15 mouse cellular contexts compared by ENCODE assay signal in the genomic region with DNA sequence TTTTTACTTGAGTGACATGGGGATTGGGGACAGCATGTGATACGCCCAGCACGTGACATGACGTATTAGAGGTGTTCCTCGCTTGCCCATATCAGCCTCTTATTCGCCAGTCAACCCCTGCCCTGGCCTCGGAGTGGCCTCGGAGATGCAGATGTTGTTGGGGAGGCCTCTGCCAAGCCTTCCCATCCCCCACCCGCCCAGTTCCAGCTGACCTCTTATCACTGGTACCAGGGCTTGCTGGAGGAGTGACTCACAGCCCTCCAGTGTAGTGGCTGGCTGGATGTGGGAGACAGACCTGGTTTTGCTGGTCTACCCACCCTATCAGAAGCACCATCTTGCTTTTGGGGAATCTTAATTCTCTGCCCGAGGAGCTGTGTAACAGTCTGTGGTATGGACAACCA. TPM values are rescaled to one million over a fixed set of nuclear protein-coding genes. Genes with fewer than 3 reads are reported as not detected.
DNase-seq lines count a peak whose midpoint lies in the region; ATAC-seq and TF ChIP-seq lines count a peak whose summit lies in the region.
"Had no signal": no experiment of that assay in that cellular context is flagged by ENCODE, and none has a peak within 500 bp of the region (broad histone marks: within the 10 kb centered on the region; RNA-seq: fewer than 3 reads in every experiment).

No protein-coding gene starts in this region.

- 60% methylated on average over 9 of the region's 9 CpGs for WGBS in heart, embryonic 15.5 days

- no peaks in the 10 kb centered on the region for H3K9me3 ChIP-seq in heart, embryonic 15.5 days (replicated peaks)
- no peaks in the 10 kb centered on the region for H3K9me3 ChIP-seq in MEL (replicated peaks; ENCODE audit: insufficient read depth, low read length)
- H3K9me3 ChIP-seq: embryonic facial prominence, embryonic 13.5 days; midbrain, embryonic 12.5 days had no signal

- H3K36me3 ChIP-seq in heart, embryonic 15.5 days: no peaks in the 10 kb centered on the region
- H3K36me3 ChIP-seq in MEL (ENCODE audit: control insufficient read depth in 1 of 2, insufficient read depth in 2 of 2, low read length in 2 of 2): no peaks in the 10 kb centered on the region
- H3K36me3 ChIP-seq: midbrain, embryonic 12.5 days had no signal

- no peak for TF ChIP-seq POLR2A in MEL (IDR thresholded peaks at IDR 0.05; ENCODE audit: control insufficient read depth in 1 of 2, insufficient read depth in 1 of 2, low read depth in 1 of 2, low read length in 2 of 2, poor library complexity in 1 of 2)

- no peak overlapping the region for H3K4me2 ChIP-seq in heart, embryonic 15.5 days
- H3K4me2 ChIP-seq: embryonic facial prominence, embryonic 13.5 days; hindbrain, embryonic 14.5 days; midbrain, embryonic 12.5 days had no signal

- TF ChIP-seq CTCF in MEL (IDR thresholded peaks at IDR 0.05 in 2 of 3, conservative IDR thresholded peaks at IDR 0.05 in 1 of 3; ENCODE audit: control insufficient read depth in 1 of 3, insufficient read depth in 1 of 3, low read depth in 2 of 3, low read length in 3 of 3, poor library complexity in 1 of 3, severe bottlenecking in 1 of 3): no peak

- ATAC-seq in heart, embryonic 15.5 days (replicated peaks; ENCODE audit: insufficient number of reproducible peaks, insufficient read depth, low FRiP score, low read depth): no peak
- peak; percentile 93 for ATAC-seq in erythroblast, adult 5-6 weeks (replicated peaks; ENCODE audit: low FRiP score, poor library complexity, severe bottlenecking)
- peak; percentile 16; the same call in 1 of the 2 replicates for ATAC-seq in megakaryocyte, adult 5-6 weeks (ENCODE audit: poor library complexity, severe bottlenecking)
- no peak for ATAC-seq in cerebellum, adult (ENCODE audit: insufficient number of reproducible peaks, low FRiP score, low TSS enrichment)
- ATAC-seq: forebrain, embryonic 16.5 days had no signal

- DNase-seq in heart, postnatal 10 days: no peak
- DNase-seq in MEL (ENCODE audit: low read depth, low spot score): peak; percentile 51
- no peak for DNase-seq in layer of hippocampus, postnatal 10 days (ENCODE audit: low spot score in 2 of 2)
- no peak for DNase-seq in left cerebral cortex, postnatal 14 days (ENCODE audit: low spot score in 2 of 2)
- DNase-seq: cerebellum, postnatal 14 days; right cerebral cortex, adult 18-20 months; thymus, postnatal 4 days had no signal

- no peak overlapping the region for H3K9ac ChIP-seq in heart, embryonic 15.5 days
- H3K9ac ChIP-seq in MEL (ENCODE audit: control insufficient read depth, low read depth, low read length, poor library complexity, severe bottlenecking): no peak overlapping the region
- H3K9ac ChIP-seq: embryonic facial prominence, embryonic 13.5 days; hindbrain, embryonic 14.5 days; midbrain, embryonic 12.5 days had no signal

- H3K4me3 ChIP-seq in heart, embryonic 15.5 days: no peak overlapping the region
- H3K4me3 ChIP-seq in MEL (ENCODE audit: control insufficient read depth in 1 of 2, insufficient read depth in 1 of 2, low read depth in 2 of 2, low read length in 2 of 2): no peak overlapping the region
- H3K4me3 ChIP-seq: embryonic facial prominence, embryonic 13.5 days; midbrain, embryonic 12.5 days had no signal

- H3K79me2 ChIP-seq in MEL (ENCODE audit: control insufficient read depth, insufficient read depth, low read length, poor library complexity): no peaks in the 10 kb centered on the region

- intact Hi-C loops in heart, postnatal 10 days (cut with DNase I): no loop called here
- intact Hi-C loops in left cerebral cortex, postnatal 14 days (cut with DNase I): no loop called here

- 0 out of 2 replicates have a peak overlapping the region, but pooled peaks have one; percentile 22 for H3K27ac ChIP-seq in heart, embryonic 15.5 days
- H3K27ac ChIP-seq in MEL (ENCODE audit: control insufficient read depth, low read depth, low read length): no peak overlapping the region
- H3K27ac ChIP-seq: embryonic facial prominence, embryonic 13.5 days; hindbrain, embryonic 14.5 days; midbrain, embryonic 12.5 days had no signal

- H3K4me1 ChIP-seq in heart, embryonic 15.5 days (replicated peaks): peaks cover 53% of the 10 kb centered on the region
- peaks cover 0 to 10% of the 10 kb centered on the region in 2 experiments; a peak in 2 of 4 replicates for H3K4me1 ChIP-seq in MEL (ENCODE audit: control insufficient read depth in 1 of 2, insufficient read depth in 2 of 2, low read length in 2 of 2)

- TF ChIP-seq RAD21 in MEL (IDR thresholded peaks at IDR 0.05; ENCODE audit: low read depth, low read length): no peak

- no peaks in the 10 kb centered on the region for H3K27me3 ChIP-seq in heart, embryonic 15.5 days
- no peaks in the 10 kb centered on the region for H3K27me3 ChIP-seq in MEL (ENCODE audit: control insufficient read depth in 1 of 2, insufficient read depth in 2 of 2, low read length in 2 of 2)
- H3K27me3 ChIP-seq: embryonic facial prominence, embryonic 13.5 days; midbrain, embryonic 12.5 days had no signal

- TF ChIP-seq EP300 in MEL (IDR thresholded peaks at IDR 0.05; ENCODE audit: low read depth in 1 of 2, low read length in 2 of 2): peak; percentile 35 to 69; a peak in 3 of 4 replicates

TF ChIP-seq in MEL, 35 proteins besides CTCF, POLR2A, EP300 and RAD21:
- TF ChIP-seq GABPA (IDR thresholded peaks at IDR 0.05; ENCODE audit: low read depth, low read length): no peak
- TF ChIP-seq TAL1 (IDR thresholded peaks at IDR 0.05; ENCODE audit: low read length): peak; percentile 84
- TF ChIP-seq GATA1 (IDR thresholded peaks at IDR 0.05; ENCODE audit: low read depth, low read length): peak; percentile 38
- peak; percentile 67; the same call in 1 of the 2 replicates for TF ChIP-seq ETS1 (IDR thresholded peaks at IDR 0.05; ENCODE audit: low read depth, low read length)
- no peak for TF ChIP-seq MAZ (IDR thresholded peaks at IDR 0.05; ENCODE audit: low read depth, low read length)
- peak; percentile 71 for TF ChIP-seq TCF12 (IDR thresholded peaks at IDR 0.05; ENCODE audit: low read depth, low read length)
- TF ChIP-seq CHD1 (IDR thresholded peaks at IDR 0.05; ENCODE audit: low read depth, low read length): no peak
TF ChIP-seq in MEL: peak in this region for 4.

RNA-seq across cellular contexts. Expression of a gene that starts 21.3 kb away (rescaled TPM):
- 91.7 and 118 TPM in 2 replicates for polyA plus RNA-seq in heart, embryonic 15.5 days (2015; fragmentation: Nextera tagmentation; extraction: Ambion mirVana)
- total RNA-seq in heart, postnatal 10 days (2021): 10 to 100 TPM; 77.7 to 79.8 TPM
- total RNA-seq in MEL (2012; rRNA removed): 3.6 and 4.2 TPM in 2 replicates
- polyA plus RNA-seq in MEL (2012; ENCODE audit: insufficient read depth in 1 of 2, insufficient read length in 2 of 2, low read depth in 1 of 2, low replicate concordance in 2 of 2, missing spikeins in 1 of 2): 10 to 100 TPM in 1 of 2 experiments, not detected in 1; 10.9 TPM
- 52.1 and 58.5 TPM in 2 replicates for total RNA-seq in erythroblast, adult 5-6 weeks (2015; ENCODE audit: low replicate concordance)
- total RNA-seq in erythroblast, adult 5-6 weeks (2017; ENCODE audit: low replicate concordance): 25.1 and 33.0 TPM in 2 replicates
- total RNA-seq in megakaryocyte, adult 5-6 weeks (2015): 100 and 106 TPM in 2 replicates
- total RNA-seq in megakaryocyte, adult 5-6 weeks (2017): 65.5 and 74.0 TPM in 2 replicates
- total RNA-seq in layer of hippocampus, postnatal 10 days (2021): 100 to 1,000 TPM; 101 to 102 TPM
- total RNA-seq in left cerebral cortex, postnatal 14 days (2021): 10 to 100 TPM; 60.5 to 61.7 TPM

Comparison
In these comparisons a context has a peak if more than half of its experiments do, and no peak if none do; other contexts are left out.
1. ATAC-seq: peak in erythroblast, adult 5-6 weeks (single experiment) and megakaryocyte, adult 5-6 weeks (single experiment); none in heart, embryonic 15.5 days (single experiment) and cerebellum, adult (single experiment).